Mouse (Mus musculus) gastrocnemius, postnatal 14 days (tissue): Measurements from ENCODE around the gene Slc9a9. TPM values are rescaled to one million over a fixed set of nuclear protein-coding genes. Genes with fewer than 3 reads are reported as not detected.

Source experiments
- DNase-seq: peaks from one replicate; pipeline ENCODE4 v3.0.0; 2021; ENCODE audit warnings: mixed read lengths
- intact Hi-C: fragments of 180-260 bp; cut with DNase I; formaldehyde crosslinking; loops from one replicate; pipeline ENCODE4 v1.15.1; 2025; ENCODE audit warnings: low total_unique reads
- total RNA-seq, 2 experiments: library from RNA; stranded (reverse); gene quantifications; 2 replicates each; pipeline ENCODE4 v1.2.3; 2021

Slc9a9 gene
- total RNA-seq, 2 experiments from 2014 or later: 2.5 to 3.1 TPM

DNA sequence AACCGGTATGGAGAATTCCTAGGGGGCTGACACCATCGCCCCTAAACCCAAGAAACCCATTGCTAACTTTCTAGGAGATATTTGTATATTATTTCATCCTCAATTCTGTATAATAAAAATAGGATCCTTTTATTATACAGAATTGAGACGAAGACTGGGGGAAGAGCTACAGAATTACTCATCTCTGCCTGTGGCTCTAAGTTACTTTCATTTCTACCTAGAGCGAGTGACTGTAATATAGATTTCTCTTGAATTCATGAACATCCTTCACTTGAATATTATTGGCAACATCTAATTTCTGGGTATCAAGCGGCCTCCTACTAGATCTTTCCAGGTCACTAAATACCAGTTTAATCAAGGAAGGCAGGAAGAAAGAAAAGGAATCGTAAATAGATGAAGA lies 436.1 kb downstream of the Slc9a9 start:
- intact Hi-C loops: no loop called here
- no peak for DNase-seq

- DNase-seq: no peak
Measured at GRCm38 (mm10) chr9:95109799-95110198, 440.1 kb downstream of the Slc9a9 start.

GRCm38 (mm10) chr9:95110768-95111167 lies 441.1 kb downstream of the Slc9a9 start:
- intact Hi-C loops: no loop called here

More at GRCm38 (mm10) chr9:95109799-95110198, 440.1 kb downstream of the Slc9a9 start:
- intact Hi-C loops: no loop called here

GRCm38 (mm10) chr9:95111732-95112131 lies 442.0 kb downstream of the Slc9a9 start:
- intact Hi-C loops: no loop called here
- no peak for DNase-seq

More at GRCm38 (mm10) chr9:95110768-95111167, 441.1 kb downstream of the Slc9a9 start:
- DNase-seq: no peak

- no peak for DNase-seq
- intact Hi-C loops: no loop called here
Measured at GRCm38 (mm10) chr9:95113157-95114135, 443.7 kb downstream of the Slc9a9 start.

- intact Hi-C loops: no loop called here
- no peak for DNase-seq
Measured at GRCm38 (mm10) chr9:95120062-95120461, 450.4 kb downstream of the Slc9a9 start.

DNA sequence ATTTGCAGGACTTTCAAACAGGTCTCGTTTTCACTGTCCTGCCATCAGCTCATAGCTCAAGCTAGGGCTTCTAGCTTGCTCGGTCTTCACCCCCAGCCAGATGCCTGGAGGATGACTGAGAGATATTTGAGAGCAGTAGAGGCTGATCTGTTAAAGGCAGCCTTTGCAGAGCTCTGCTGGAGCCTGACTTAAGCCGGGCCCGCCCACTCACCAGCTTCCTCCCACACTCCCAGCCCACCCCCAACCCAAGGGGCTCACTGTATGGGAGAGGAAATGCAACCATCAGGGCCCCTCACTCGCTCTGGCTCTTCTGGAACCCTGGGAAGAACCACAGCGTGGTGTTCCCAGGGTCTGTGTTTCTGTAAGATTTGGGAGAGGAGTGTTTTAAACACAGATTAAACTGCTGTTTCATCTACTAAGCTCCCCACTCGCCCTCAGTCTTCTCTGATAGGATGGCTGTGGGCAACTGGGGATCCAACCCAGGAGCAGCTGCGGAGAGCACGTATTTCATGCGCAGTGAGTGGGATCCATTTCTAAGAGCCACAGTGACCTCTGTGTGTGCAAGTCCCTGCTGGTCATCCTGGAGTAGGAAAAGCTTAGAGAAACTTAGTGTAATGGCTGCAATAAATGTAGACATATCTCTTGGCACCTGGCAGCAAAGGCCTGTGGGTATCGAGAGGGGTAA lies 451.6 kb downstream of the Slc9a9 start:
- DNase-seq: no peak
- intact Hi-C loops: no loop called here

GRCm38 (mm10) chr9:95125683-95126082 lies 456.0 kb downstream of the Slc9a9 start:
- DNase-seq: no peak
- intact Hi-C loops: no loop called here

- DNase-seq: no peak
- intact Hi-C loops: no loop called here
Measured at GRCm38 (mm10) chr9:95127774-95128173, 458.1 kb downstream of the Slc9a9 start.

GRCm38 (mm10) chr9:95149206-95149729 lies 479.6 kb downstream of the Slc9a9 start:
- intact Hi-C loops: no loop called here
- no peak for DNase-seq

- intact Hi-C loops: no loop called here
- DNase-seq: no peak
Measured at GRCm38 (mm10) chr9:95150096-95150495, 480.4 kb downstream of the Slc9a9 start.

GRCm38 (mm10) chr9:95150597-95150996 lies 480.9 kb downstream of the Slc9a9 start:
- no peak for DNase-seq
- intact Hi-C loops: no loop called here

DNA sequence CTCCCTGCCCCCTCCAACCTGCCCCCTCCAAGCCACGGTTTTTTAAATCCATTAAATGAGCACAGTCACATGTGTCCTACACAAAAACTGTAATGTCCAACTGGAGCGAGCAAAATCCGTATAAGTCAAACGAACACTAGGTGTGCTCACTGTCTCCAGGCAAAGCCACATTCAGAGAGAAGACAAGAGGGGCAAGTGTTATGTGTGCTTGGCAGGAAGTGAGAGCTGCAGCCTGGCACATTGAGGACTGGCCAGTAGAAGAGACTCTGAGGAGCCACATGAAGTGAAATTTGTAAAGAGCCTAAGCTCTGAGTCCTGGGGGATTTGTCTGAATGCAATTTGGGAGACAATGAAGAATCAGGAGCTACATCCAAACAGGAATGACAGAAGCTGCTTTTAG lies 481.3 kb downstream of the Slc9a9 start:
- intact Hi-C loops: no loop called here
- no peak for DNase-seq

GRCm38 (mm10) chr9:95151746-95152145 lies 482.0 kb downstream of the Slc9a9 start:
- DNase-seq: no peak
- intact Hi-C loops: no loop called here

GRCm38 (mm10) chr9:95153966-95154365 lies 484.3 kb downstream of the Slc9a9 start:
- intact Hi-C loops: no loop called here
- DNase-seq: no peak

DNA sequence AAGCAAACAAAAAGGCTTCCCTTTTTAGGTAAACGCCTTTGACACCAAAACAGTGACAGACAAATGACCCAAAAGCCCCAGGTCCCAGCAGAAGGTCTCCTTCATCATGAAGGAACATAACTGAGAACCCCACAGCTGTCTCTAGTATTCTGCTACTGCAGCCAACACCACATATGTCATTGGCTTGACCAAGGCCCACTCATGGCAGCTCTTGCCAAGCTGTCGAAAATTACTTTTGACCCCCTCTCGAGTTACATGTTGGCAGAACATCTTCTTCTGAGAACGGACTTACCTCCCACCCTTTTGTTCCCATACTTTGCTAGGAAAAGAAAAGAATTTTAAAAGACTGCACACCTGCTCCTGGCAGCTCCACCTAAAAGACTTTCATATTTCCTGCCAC lies 488.2 kb downstream of the Slc9a9 start:
- intact Hi-C loops: no loop called here

DNA sequence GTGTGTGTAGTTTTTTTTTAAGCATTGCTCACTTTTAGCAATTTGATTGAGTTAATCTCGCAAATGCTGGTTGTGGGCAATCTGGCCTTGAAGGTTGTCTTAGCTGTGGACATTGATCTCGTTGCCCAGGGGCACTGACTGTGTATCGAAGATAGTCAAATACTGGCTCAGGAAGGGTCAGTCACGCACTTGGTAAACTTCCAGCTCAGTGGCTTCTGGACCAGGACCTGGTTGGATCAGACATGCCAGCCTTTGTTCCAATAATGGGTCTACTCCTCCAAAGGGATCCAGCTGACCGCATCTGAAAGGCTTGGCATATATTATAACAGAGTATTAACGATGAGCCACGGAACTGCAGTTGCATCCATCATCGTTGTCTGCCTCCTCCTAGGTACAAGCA lies 489.2 kb downstream of the Slc9a9 start:
- intact Hi-C loops: no loop called here
- DNase-seq: no peak

More for the DNA sequence above, 488.2 kb downstream of the Slc9a9 start:
- no peak for DNase-seq

DNA sequence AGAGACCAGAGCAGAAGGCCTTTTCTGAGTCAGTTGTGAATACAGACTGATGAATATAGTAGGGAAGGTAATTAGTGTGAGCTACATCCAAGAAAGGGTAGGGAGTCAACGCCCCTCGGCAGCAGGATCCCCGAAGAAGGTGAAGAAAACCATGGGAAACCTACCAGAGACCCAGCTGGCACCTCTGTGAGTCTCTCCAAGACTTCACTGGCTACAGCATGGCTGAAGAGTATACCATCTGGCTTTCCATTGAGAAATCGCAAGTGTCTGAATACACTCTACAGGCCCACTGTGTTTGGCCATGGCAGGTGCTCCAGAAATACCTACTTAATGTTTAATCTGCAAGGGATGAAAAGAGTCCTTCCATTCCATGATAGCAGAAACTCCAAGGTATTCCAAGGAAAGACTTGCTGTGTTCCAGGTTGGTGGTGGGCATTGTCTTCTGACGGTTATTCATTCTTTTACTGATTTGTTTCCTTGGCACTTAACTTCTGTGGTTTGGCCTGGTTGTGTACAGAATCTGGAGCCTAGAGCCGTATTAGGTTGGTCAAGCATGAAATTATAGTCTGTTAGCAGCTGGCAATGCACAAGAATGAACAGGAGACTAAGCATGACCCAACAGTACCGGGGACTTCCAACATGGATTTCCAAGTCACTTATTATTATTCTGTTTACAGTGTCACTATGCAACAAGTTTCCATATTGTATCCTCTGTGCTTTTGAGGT lies 491.0 kb downstream of the Slc9a9 start:
- intact Hi-C loops: no loop called here
- no peak for DNase-seq

- intact Hi-C loops: no loop called here
- no peak for DNase-seq
Measured at GRCm38 (mm10) chr9:95161699-95162098, 492.0 kb downstream of the Slc9a9 start.

- intact Hi-C loops: no loop called here
- no peak for DNase-seq
Measured at GRCm38 (mm10) chr9:95166224-95166623, 496.5 kb downstream of the Slc9a9 start.
